Mouse (Mus musculus) frontal cortex, postnatal 10 days (tissue): ENCODE data around the gene Creld2.

ENCODE experiments used
- DNase-seq, 2 experiments: peaks; one replicate each; pipeline ENCODE4 v3.0.0; 2022; ENCODE audit warnings: low spot score in 2 of 2, mixed read lengths in 1 of 2

The Creld2 gene

DNA sequence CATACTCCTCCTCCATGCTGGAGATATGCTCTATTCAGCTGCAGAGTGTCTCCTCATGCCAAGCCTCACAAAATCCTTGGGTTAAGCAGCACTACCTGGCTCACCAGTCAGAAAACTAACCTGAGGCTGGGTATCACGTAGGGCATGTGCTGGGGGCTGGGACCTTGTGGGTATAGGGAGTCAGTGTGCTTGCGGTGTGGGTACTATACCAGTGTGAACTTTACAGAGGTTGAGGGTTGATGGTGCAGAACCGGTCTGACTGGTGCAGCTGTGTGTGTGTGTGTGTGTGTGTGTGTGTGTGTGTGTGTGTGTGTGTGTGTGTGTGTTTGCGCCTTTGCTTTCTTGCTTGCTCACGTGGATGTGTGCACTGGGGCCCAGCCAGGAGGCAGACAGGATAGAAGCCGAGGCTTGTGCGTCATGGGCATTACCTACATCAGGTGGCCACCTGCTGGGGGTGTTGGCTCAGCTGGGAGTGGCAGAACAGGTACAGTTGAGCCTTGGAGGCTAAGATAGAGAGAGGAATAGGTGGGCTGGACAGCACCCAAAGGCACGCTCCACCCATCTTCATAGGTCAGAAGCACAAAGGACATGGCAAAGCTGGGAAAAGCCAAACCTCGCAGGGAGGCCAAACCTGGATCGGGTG is 32.2 kb downstream of the Creld2 start:
- no peak for DNase-seq

DNA sequence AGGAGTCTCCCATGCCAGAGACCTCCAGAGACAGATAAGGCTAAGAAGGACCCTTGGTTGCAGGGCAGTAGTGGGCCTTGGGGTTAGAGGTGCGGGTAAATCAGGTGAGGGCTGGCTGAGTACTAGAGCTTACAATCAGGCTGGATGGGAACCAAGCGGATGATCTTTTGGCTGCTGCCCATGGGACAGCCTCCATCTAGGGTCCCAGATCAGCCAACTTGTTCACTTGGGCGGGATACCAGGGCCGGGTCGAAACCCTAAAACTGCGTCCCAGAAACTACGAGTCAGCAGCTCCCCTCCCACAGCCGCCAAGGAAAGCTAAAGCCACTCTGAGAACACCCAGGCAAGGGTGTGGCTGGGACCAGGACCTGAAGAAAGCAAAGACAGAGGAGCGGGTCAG is 33.7 kb downstream of the Creld2 start:
- DNase-seq: no peak

DNA sequence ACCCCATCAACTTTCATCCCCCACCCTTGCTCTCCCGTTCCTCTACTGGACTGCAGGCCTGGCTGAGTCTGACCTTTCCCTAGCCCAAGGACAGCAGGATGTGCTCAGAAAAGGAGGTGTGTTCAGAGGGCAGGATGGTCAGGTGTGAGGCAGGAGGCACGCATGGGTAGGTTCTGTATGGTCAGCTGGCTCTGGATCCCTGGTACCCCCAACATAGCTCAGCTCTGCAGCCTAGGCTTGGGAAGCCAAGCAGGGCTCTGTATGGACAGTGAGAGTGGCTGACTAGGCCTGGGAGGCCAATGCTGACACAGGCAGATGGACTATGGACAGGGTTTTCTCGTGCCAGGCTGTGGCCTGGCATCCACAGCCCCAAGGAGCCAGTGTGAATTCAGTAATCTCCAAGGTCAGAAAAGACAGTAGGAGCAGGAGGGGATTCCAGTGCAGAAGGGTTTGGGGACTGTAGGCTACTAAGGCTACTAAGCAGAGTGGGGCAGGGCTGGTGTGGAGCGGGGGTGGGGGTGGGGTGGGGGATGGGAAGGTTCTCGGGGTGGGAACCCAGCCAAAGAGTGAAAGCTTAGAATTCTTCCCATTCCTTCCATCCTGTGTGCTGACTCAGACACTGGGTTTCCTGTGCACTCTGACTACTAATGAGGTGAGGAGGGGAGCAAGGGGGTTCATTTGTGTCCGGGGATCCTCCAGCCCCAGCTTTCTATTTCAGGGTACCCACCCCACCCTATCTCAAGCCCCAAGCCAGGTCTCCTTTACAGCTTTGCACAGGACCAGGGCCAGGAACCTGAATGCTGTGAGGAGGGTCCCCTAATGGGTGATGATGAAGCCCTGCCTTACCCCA is 34.9 kb downstream of the Creld2 start:
- DNase-seq: no peak

DNA sequence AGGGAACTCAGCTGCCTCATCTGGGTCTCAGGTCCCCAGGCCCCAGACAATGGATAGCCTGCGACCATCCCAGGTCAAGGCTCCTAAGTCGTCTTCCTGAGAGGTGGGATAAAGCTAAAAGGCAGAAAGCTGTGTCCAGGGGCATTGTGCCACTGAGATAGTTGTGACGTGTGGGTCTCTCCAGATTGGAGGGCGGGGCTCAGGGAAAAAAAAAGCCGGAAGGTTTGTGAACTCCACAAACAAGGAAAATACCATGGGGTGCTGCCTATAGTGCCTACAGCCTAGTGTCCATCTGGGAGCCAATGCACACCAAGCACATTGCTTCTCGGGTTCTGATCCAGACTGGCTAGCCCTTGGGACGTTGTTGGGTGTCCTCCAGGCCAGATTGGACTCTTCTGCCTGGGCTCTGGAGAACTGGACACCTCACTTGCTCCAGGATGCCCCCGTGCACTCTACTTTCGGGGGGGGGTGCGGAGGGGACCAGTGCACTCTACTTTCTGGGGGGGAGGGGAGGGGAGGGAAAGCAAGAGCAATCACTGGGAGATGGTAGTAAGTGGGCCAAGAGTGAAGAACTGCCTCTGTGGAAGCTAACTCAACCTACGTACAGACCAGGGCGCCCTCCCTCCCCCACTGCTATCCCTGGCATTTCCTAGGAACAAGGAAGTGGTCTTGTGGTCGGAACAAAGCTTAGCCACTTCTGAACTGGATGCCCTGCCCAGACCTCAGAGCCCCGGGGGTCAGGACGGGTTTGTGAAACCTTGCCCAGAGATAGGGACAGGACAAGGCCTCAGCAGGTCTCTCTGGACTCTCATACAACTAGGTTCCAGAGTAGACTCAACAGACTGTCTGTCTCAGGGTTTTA is 35.8 kb downstream of the Creld2 start:
- no peak for DNase-seq

DNA sequence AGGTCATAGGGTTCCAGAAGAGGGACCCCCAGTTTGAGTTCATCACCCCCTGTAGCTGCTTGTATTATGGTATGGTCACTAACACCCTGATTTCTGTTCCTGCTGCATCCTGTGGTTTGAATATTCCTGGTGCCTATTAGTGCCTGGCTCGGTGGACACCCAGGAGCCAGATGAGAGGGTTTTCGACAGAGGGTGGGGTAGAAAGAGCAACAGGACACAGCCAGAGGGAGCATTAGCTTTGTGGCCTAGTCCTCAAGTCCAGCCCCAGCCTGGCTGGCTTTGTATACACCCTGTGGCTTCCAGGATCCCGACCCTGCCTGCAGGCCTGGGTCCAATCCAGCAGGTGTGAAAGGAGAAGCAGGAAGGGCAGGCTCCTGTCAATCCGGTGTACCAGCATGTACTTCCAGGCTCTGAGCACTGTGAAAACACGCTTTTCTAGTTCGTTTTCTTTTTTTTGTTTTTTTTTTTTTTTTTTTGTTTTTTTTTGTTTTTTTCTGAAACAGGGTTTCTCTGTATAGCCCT is 36.5 kb downstream of the Creld2 start:
- no peak for DNase-seq

DNA sequence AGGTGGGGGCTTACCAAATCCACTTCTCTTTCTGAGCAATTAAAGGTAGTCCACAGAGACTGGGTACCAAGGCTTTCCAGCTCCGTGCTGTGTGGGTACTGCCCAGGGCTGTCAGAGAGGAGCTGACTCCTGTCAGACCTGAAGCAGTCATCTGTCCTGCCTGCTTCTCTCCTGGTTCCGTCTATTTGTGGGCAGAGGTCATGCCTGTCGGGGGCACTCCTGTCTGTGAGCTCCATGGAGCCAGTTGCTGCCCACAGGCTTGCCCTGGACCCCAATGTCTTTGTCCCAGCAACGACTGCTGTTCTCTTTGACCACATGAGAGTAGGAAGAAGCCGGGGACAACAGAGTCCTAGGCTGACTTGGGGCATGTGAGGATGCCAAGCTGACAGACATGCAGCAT is 37.2 kb downstream of the Creld2 start:
- DNase-seq: no peak

DNA sequence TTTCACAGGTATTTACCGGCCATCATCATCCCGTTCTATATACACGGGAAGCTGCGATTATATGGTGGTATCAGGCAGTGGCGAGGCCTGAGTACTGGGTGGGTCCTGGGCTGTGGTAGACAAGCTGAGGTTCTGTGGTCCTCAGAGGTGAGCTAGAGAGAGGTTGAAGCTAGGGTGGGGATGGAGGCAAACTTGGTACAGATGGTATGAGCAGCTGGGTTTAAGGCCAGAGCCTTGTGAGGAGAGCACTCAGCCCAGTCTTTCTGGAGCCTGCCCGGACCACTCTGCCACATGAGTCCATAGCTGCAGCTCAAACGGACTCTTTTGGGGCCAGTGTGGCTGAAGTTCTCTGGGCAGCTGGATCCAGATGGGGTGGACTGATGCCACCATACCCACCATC is 37.9 kb downstream of the Creld2 start:
- DNase-seq: no peak

DNA sequence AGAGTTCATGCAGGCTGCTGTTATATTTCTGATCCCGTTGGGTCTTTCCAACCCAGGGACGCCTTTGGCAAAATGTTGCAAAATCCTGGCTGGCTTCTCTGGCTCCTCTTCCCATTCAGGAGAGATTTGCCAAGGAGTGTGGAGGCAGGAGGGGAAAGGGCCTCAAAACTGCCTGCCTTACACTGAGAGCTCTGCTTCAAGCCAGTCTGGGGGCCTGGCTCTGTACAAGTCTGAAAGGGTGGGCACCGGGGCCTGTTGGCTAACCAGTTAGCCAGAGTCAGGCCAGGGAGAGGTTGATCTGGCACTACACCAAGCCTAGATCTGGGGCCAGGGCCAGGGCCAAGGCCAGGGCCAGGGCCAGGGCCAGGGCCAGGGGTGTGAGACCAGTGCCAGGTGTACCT is 38.7 kb downstream of the Creld2 start:
- DNase-seq: no peak

DNA sequence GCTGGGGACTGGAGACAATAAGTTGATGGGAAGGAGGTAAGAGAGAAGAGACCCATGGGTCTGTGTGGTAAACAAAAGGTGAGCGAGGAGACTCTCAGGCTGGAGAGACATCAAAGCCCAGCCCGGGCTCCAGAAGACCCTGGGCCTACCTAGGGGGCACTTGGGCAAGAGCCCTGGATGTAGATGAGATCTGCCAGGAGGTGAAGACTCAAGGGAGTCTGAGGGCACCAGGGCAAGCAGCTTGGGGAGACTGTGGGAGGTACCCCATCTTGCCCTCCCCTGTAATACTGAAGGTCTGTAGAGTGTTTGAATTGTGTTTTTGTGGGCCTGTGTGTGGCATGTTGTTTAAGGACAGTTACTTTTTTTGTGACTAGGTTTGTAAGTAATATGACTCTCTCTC is 39.3 kb downstream of the Creld2 start:
- no peak for DNase-seq

DNA sequence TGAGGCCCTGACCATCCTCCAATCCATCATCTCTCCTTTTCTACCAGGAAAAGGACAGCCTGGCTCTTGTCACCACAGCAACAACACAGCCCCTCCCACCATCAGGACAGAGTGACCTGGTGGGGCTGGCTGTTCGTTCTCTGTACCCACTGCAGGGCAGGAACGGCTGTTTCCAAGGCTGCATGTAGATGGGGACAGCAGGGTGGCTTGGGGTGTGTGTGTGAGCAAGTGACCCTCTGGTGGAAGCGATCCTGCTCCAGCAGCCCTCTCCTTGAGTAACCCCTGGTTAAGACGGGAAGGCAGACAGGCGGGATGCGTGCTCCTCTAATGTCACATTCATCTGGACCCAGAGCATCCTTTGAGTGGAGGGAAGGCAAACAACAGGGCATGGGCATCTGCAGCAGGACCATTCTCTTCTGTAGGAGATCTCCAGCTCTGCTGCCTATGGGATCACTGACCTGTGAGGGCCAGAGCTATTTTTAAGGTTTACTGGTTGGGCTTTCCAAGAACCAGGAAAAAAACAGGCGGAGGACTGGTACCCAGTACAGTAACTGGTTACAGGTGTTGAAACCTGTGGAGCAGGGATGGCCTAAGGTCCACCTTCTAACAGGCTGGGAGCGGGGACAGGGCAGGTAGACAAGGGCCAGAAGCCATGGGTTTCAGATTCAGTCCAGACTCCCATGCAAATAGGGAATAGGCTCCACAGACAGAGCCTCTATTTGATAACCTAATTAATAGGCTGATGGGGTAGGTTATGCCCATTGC is 39.9 kb downstream of the Creld2 start:
- no peak for DNase-seq

DNA sequence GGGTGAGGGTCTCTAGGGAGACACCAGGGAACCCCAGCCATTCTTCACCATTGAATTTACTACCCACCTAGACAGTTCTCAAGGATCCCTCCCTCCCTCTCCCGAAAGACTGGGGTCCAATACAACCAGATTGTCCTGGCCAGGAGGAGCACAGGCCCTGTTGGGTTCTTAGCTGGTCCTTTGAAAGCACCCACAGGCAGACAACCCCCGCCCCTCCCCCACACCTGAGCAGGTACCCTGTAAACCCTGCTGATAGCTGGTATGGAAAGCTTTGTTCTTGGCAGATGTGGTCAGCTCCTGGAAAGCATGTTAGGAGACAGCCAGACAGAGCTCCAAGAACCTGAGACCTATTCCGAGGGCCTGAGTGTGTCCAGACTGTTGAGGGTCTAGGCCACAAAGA is 41.3 kb downstream of the Creld2 start:
- DNase-seq: no peak

DNA sequence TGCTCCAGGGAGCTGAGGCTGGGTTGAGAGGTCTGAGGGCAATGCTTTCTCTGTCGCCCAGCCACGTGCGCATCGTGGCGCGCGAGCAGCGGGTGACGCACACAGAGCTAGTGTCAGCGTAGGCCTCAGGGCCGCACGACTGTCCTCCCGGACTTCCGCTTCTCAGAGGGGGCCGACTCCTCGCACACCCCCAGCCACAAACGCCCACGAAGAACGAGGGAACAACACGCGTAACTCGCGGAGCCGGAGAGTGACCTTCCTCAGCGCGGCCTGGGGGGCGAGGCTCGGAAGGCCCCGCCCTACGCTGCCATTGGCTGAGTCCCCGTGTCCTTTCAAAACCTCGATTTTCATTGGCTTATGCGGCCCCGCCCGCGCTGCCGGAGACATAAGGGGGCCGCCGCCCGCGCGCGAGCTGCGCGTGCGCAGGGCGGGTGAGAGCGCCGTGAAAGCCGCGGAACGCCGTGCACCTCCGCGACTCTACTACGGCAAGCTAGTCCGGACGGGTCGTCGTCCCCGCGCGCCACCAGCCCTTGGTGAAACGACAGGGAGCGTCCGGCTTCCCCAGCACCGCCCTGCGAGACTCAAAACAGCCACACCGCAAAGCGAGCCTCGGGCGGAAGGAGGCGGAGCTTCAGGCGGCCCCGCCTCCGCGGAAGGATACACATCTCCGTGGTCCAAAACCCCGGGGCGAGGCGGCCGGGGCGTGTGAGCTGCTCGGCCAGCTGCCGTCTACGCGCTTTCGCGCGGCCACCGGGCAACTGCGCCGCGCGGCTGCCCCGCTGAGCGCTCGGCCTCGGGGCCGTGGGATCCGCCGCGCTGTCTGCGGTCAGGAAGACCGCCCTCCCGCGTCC is 42.6 kb downstream of the Creld2 start, which contains the start of gene Pim3:
Gene Pim3, plus strand, starts transcription at position 415 of the 851 bp plus-strand sequence.
- DNase-seq: peak; percentile 96 to 97

DNA sequence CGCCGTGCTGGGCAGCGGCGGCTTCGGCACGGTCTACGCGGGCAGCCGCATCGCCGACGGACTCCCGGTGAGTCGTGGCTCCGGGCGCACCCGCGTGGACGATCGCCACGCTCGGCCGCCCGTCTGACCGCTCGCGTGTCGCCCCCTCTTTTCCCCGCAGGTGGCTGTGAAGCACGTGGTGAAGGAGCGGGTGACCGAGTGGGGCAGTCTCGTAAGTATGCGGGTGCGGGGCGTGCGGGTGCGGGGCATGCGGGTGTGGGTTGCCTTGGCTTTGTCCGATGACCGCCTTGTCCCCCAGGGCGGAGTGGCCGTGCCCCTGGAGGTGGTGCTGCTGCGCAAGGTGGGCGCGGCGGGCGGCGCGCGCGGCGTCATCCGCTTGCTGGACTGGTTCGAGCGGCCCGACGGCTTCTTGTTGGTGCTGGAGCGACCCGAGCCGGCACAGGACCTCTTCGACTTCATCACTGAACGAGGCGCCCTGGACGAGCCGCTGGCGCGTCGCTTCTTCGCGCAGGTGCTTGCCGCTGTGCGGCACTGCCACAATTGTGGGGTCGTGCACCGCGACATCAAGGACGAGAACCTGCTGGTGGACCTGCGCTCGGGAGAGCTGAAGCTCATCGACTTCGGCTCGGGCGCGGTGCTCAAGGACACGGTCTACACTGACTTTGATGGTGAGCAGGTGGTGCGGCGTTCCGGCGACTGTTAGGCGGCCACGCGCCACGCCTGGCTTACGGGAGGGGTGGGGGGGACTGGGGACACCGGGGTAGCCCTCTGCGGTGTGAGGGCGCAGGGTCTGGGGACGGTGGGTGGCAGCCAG is 43.6 kb downstream of the Creld2 start:
- DNase-seq: peak; percentile 61 to 66

DNA sequence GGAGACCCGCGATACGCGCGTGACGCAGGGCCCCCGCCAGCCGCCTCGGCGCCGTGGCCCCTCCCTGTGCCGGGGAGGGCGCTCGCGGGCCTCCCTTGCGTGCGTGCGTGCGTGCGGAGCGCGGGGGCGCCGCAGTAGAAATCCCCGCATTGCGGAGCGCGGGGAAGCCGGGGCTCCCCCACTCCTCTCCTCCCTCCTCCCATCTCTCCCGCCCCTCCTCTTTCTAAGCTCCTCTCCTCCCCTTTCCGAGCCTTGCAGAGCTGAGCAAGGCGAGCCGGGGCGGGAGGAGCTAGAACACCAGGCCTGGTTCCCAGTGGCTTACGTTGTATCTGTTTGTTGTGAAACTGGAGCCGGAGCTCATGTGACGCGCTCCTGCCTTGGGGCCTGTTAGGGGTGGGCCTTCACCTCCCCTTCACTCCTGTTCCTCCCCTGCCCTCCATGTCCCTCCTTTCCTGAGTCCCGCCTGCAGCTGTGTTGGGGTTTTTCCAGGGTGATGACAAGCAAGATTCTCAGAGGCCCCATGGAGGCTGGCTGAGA is 44.3 kb downstream of the Creld2 start:
- peak; percentile 82 to 86 for DNase-seq

DNA sequence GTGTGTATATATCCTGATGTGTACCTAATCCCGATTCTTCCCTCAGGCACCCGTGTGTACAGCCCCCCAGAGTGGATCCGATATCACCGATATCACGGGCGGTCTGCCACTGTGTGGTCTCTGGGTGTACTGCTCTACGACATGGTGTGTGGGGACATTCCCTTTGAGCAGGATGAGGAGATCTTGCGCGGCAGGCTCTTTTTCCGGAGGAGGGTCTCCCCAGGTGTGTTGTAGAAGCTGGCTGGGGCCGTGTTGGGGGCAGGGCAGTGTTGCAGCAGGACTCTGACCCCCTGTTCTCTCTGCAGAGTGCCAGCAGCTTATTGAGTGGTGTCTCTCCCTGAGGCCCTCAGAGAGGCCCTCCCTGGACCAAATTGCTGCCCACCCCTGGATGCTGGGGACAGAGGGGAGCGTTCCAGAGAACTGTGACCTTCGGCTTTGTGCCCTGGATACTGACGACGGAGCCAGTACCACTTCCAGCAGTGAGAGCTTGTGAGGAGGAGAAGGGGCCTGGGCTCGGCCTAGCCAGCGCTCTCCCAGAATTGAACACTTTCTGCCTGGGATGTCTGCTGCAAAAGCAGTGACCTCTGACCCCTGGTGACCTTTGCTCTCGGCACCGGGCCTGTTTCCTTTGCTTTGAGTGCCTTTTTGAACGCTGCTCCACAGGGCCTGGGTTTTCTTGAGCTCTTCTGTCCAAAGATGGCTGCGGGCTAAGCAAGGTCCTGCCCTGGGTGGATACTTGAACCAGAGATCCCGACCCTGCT is 45.0 kb downstream of the Creld2 start:
- peak; percentile 47 to 57 for DNase-seq

DNA sequence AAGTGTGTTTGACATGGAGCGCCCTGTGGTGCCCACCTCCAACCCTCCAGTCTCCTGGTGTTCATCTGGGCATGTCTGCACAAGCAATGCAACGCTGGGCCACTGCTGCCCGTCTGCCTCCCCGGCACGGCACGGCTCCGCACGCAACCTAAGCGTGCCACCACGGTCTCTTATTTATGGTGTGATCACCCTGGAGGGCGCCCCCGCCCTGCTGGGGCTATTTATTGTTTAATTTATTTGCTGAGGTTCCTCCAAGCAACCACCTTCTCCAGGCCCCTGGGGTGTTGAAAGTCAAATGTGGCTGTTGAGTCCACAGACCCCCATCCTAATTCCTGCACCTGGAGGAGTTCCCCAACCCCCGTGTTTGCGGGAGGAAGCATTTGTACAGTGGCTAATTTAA is 45.6 kb downstream of the Creld2 start:
- DNase-seq: no peak

DNA sequence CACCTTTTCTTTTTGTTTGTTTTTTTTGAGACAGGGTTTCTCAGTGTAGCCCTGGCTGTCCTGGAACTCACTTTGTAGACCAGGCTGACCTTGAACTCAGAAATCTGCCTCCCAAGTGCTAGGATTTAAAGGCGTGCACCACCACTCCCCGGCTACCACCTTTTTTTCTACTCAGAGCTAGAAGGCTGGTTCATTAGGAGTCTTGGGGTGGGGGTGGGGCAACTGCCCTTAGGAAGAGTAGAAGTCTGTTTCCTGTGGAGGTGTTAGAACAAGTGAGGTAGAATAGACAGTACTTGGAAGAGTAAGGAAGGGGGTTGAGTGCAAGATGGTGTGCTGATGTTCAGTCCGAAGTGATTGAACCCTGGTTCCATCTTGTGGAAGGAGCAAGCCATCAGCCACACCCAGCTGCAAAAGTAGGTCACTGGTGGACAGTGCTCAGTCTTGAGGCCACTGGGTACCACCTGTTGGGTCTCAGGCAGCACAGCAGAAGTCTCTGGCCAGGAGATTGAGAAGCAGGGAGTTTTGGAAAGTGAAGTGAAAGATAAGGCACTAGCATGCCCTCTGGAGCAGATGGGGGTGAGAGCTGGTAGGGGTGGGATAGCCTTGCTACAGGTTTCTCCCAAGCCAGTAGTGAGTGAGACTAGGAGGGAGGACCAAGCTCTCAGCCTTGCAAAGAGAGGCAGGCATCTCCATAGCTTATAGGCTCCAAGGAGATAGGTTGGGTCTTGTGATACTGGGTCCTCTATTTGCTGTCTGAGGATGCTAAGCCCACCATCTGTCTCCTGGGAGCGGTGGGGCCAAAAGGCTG is 46.6 kb downstream of the Creld2 start:
- no peak for DNase-seq

DNA sequence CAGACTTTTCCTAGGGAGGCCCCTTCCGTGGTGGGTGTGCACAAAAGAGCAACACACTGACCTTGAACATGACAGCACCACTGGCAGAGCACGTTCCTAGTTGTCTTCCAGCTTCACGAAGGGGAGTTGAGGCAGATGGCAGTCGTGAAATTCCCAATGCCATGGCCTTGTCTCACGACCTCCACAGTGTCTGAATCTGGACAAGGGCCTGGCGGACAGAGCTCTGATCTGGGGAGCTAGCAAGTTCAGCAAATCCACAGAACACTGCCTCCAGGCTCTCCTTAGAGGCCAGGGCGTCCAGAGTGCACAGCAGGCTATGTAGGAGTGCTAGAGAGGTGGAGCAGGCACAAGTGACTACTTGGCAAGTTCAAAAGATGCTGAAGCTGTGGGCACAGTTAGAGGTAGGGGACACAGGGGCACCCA is 47.5 kb downstream of the Creld2 start:
- no peak for DNase-seq
